Mouse (Mus musculus) midbrain, embryonic 10.5 days (tissue): ENCODE measurements around the gene Zfp87. TPM values are rescaled to one million over a fixed set of nuclear protein-coding genes. Genes with fewer than 3 reads are reported as not detected.

Source experiments
- DNase-seq: peaks from one replicate; pipeline ENCODE4 v3.0.0-alpha.2; 2017; ENCODE audit warnings: low spot score
- H3K27ac ChIP-seq: fragments of 300-500 bp; sonication (generic); replicated peaks from 2 replicates; pipeline ENCODE4 v1.5.1; 2016; ENCODE audit warnings: mild to moderate bottlenecking
- H3K27me3 ChIP-seq: fragments of 300-500 bp; sonication (generic); 2 replicates; pipeline ENCODE4 v1.6.1; 2016; ENCODE audit warnings: low read depth, mild to moderate bottlenecking; ENCODE audit not compliant: poor library complexity, severe bottlenecking
- H3K36me3 ChIP-seq: fragments of 300-500 bp; sonication (generic); 2 replicates; pipeline ENCODE4 v1.6.1; 2016; ENCODE audit warnings: mild to moderate bottlenecking, moderate library complexity
- H3K4me1 ChIP-seq: fragments of 300-500 bp; sonication (generic); 2 replicates; pipeline ENCODE4 v1.6.1; 2016
- H3K4me3 ChIP-seq: fragments of 300-500 bp; sonication (generic); 2 replicates; pipeline ENCODE4 v1.5.1; 2016; ENCODE audit warnings: mild to moderate bottlenecking, moderate library complexity
- H3K9me3 ChIP-seq: fragments of 300-500 bp; sonication (generic); replicated peaks from 2 replicates; pipeline ENCODE4 v1.6.1; 2016; ENCODE audit warnings: mild to moderate bottlenecking
- WGBS: fragments of 180-500 bp; shearing (Covaris S2); methylation state at CpG from one replicate; pipeline ENCODE4 v1.1.7; 2016; 5-methylcytosine and 5-hydroxymethylcytosine counted together
- polyA plus RNA-seq: library from polyadenylated mRNA; unstranded; fragments of >200 nt; fragmentation: Nextera tagmentation; extraction: Ambion mirVana; gene quantifications from 2 replicates; pipeline ENCODE4 v1.2.1, GENCODE M21; 2016

The Zfp87 gene
- polyA plus RNA-seq, 1 experiment from 2014 or later: 24.3 TPM

GRCm38 (mm10) chr13:67481528-67481927 lies 44.4 kb downstream of the Zfp87 start:
- WGBS: 69% methylated on average over 4 of the region's 4 CpGs
- H3K27me3 ChIP-seq: no peaks in the 10 kb centered on the region
- no peaks in the 10 kb centered on the region for H3K36me3 ChIP-seq
- DNase-seq: no peak
- no peak overlapping the region for H3K4me3 ChIP-seq
- no peaks in the 10 kb centered on the region for H3K9me3 ChIP-seq
- peaks cover 10% of the 10 kb centered on the region for H3K4me1 ChIP-seq
- H3K27ac ChIP-seq: no peak overlapping the region

DNA sequence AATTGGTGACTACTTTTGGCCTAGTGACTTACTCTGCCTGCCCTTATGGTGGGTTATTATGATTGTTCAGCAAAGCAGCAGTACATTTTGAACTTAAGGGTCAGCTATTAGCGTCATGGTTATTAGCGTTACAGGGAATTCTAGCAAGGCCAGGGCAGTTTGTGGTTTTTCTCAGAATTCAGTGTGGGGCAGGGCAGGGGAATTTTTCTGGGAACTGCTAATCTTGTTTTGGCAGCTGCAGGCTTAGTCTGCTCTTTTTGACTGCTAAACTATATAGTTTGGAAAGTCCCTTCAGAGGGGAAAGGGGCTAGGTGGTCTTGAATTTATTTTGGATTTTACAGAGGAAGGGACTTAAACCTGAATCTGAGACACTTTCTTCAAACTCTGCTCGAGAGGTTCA lies 56.7 kb downstream of the Zfp87 start:
- Histone ChIP-seq H3K9me3 (0 out of 2 replicates have a peak, but pooled peaks cover 5% of the 10 kb centered on the region), H3K4me3 (no peak overlapping the region), H3K27me3 (no peaks in the 10 kb centered on the region), H3K27ac (no peak overlapping the region), H3K36me3 (peaks cover 16% of the 10 kb centered on the region), H3K4me1 (no peaks in the 10 kb centered on the region)
- 86% methylated on average over 3 of the region's 3 CpGs for WGBS
- DNase-seq: no peak

Other genes with a start within 250 kb of the Zfp87 start
- gene Zfp458, start 247.7 kb downstream of the Zfp87 start, polyA plus RNA-seq: 1.3 and 1.7 TPM in 2 replicates
- 0.37 and 0.59 TPM in 2 replicates for gene Zfp457, start 219.7 kb downstream of the Zfp87 start, polyA plus RNA-seq
- 1.5 and 1.8 TPM in 2 replicates for gene Zfp595, start 193.6 kb downstream of the Zfp87 start, polyA plus RNA-seq
- not detected in 2 replicates for gene Gm28044, start 165.6 kb downstream of the Zfp87 start, polyA plus RNA-seq
- gene Zfp953, start 165.6 kb downstream of the Zfp87 start, polyA plus RNA-seq: 0.97 and 1.0 TPM in 2 replicates
- 0.16 and 0.19 TPM in 2 replicates for gene Gm28041, start 150.4 kb downstream of the Zfp87 start, polyA plus RNA-seq
- gene Zfp456, start 150.4 kb downstream of the Zfp87 start, polyA plus RNA-seq: 0.79 and 0.95 TPM in 2 replicates
- 3.3 and 4.3 TPM in 2 replicates for gene Zfp429, start 126.4 kb downstream of the Zfp87 start, polyA plus RNA-seq
- gene Zfp459, start 104.8 kb downstream of the Zfp87 start, polyA plus RNA-seq: 0.39 TPM in 2 replicates
- 6.0 and 6.6 TPM in 2 replicates for gene Zfp874a, start 74.6 kb downstream of the Zfp87 start, polyA plus RNA-seq
- gene Zfp874b, start 41.9 kb downstream of the Zfp87 start, polyA plus RNA-seq: 1.4 and 1.6 TPM in 2 replicates
- gene Zfp58, start 25.6 kb downstream of the Zfp87 start, polyA plus RNA-seq: 15.1 and 15.9 TPM in 2 replicates
- 0.29 TPM in 1 of 2 replicates, not detected in the other for gene Gm26965, start within 50 bp of the Zfp87 start, polyA plus RNA-seq
- gene Zfp748, start 27.7 kb upstream of the Zfp87 start, polyA plus RNA-seq: 17.7 and 19.0 TPM in 2 replicates
- gene Zfp729b, start 83.5 kb upstream of the Zfp87 start, polyA plus RNA-seq: 3.2 and 3.7 TPM in 2 replicates
- not detected in 2 replicates for gene Gm49345, start 111.6 kb upstream of the Zfp87 start, polyA plus RNA-seq
- 2.2 and 3.3 TPM in 2 replicates for gene Zfp729a, start 111.6 kb upstream of the Zfp87 start, polyA plus RNA-seq
- 9.8 and 10.7 TPM in 2 replicates for gene Zfp738, start 160.9 kb upstream of the Zfp87 start, polyA plus RNA-seq
- 6.7 and 7.8 TPM in 2 replicates for gene Zfp65, start 203.0 kb upstream of the Zfp87 start, polyA plus RNA-seq
- gene Zfp85, start 229.1 kb upstream of the Zfp87 start, polyA plus RNA-seq: 5.3 and 5.5 TPM in 2 replicates